Mouse (Mus musculus): ENCODE measurements around the gene Ccdc8. TPM values are rescaled to one million over a fixed set of nuclear protein-coding genes. Genes with fewer than 3 reads are reported as not detected.

Ccdc8 gene
- total and polyA plus RNA-seq, 2 experiments from 2014 or later, result 11.7 to 31.2 TPM

- Histone ChIP-seq H3K4me1 (ENCODE audit: control insufficient read depth, insufficient read depth) (peaks cover 50% of the 10 kb centered on the region), H3K4me3 (ENCODE audit: low read depth, low read length) (no peak overlapping the region), H3K36me3 (replicated peaks; ENCODE audit: control insufficient read depth, insufficient read depth, low read length) (no peaks in the 10 kb centered on the region), H3K27ac (ENCODE audit: low read depth) (peak overlapping the region; percentile 67), H3K4me2 (ENCODE audit: low read depth, low read length) (no peak overlapping the region), H3K9ac (replicated peaks; ENCODE audit: low read depth, low read length) (no peak overlapping the region), H3K9me3 (replicated peaks; ENCODE audit: control insufficient read depth, low read length) (no peaks in the 10 kb centered on the region), H3K27me3 (ENCODE audit: control insufficient read depth, insufficient read depth, low read length) (no peaks in the 10 kb centered on the region)
- no peak for ATAC-seq (ENCODE audit: insufficient read depth, low read depth)
- DNase-seq (ENCODE audit: low spot score), result no peak
- WGBS, result 26% methylated on average over 15 of the region's 15 CpGs
- TF ChIP-seq CTCF (IDR thresholded peaks at IDR 0.05; ENCODE audit: low read depth) (no peak), EP300 (IDR thresholded peaks at IDR 0.05; ENCODE audit: low read depth) (no peak)
Observed at GRCm38 (mm10) chr7:16990006-16990744, 2.3 kb upstream of the Ccdc8 start.

GRCm38 (mm10) chr7:16991681-16992450 is 642 bp upstream of the Ccdc8 start:
- no peak overlapping the region for H3K4me3 ChIP-seq (ENCODE audit: low read depth, low read length)
- H3K27ac ChIP-seq (ENCODE audit: low read depth), result peak overlapping the region; percentile 75

GRCm38 (mm10) chr7:16993651-16994399 is 1.3 kb downstream of the Ccdc8 start:
- Histone ChIP-seq H3K4me3 (ENCODE audit: low read depth, low read length) (peak overlapping the region; percentile 71), H3K27ac (ENCODE audit: low read depth) (peak overlapping the region; percentile 93), H3K9me3 (replicated peaks; ENCODE audit: control insufficient read depth, low read length) (no peaks in the 10 kb centered on the region), H3K9ac (replicated peaks; ENCODE audit: low read depth, low read length) (peak overlapping the region; percentile 79), H3K4me2 (ENCODE audit: low read depth, low read length) (peak overlapping the region; percentile 95), H3K27me3 (ENCODE audit: control insufficient read depth, insufficient read depth, low read length) (no peaks in the 10 kb centered on the region), H3K4me1 (ENCODE audit: control insufficient read depth, insufficient read depth) (peaks cover 47% of the 10 kb centered on the region), H3K36me3 (replicated peaks; ENCODE audit: control insufficient read depth, insufficient read depth, low read length) (peaks cover 16% of the 10 kb centered on the region)
- peak; percentile 95 for ATAC-seq (ENCODE audit: insufficient read depth, low read depth)
- TF ChIP-seq CTCF (IDR thresholded peaks at IDR 0.05; ENCODE audit: low read depth), result no peak
- TF ChIP-seq EP300 (IDR thresholded peaks at IDR 0.05; ENCODE audit: low read depth), result no peak
- peak; percentile 91 for DNase-seq (ENCODE audit: low spot score)
- WGBS, result under 1% methylated on average over 26 of the region's 27 CpGs

More at GRCm38 (mm10) chr7:16991681-16992450, 642 bp upstream of the Ccdc8 start:
- ATAC-seq (ENCODE audit: insufficient read depth, low read depth) (peak; percentile 29; the same call in 1 of the 2 replicates), DNase-seq (ENCODE audit: low spot score) (peak; percentile 59)
- no peak for TF ChIP-seq EP300 (IDR thresholded peaks at IDR 0.05; ENCODE audit: low read depth)
- no peak for TF ChIP-seq CTCF (IDR thresholded peaks at IDR 0.05; ENCODE audit: low read depth)
- no peaks in the 10 kb centered on the region for H3K27me3 ChIP-seq (ENCODE audit: control insufficient read depth, insufficient read depth, low read length)
- H3K36me3 ChIP-seq (replicated peaks; ENCODE audit: control insufficient read depth, insufficient read depth, low read length), result no peaks in the 10 kb centered on the region
- 57% methylated on average over 18 of the region's 18 CpGs for WGBS
- H3K4me2 ChIP-seq (ENCODE audit: low read depth, low read length), result 0 out of 2 replicates have a peak overlapping the region, but pooled peaks have one; percentile 6
- H3K4me1 ChIP-seq (ENCODE audit: control insufficient read depth, insufficient read depth), result peaks cover 62% of the 10 kb centered on the region
- H3K9me3 ChIP-seq (replicated peaks; ENCODE audit: control insufficient read depth, low read length), result no peaks in the 10 kb centered on the region
- H3K9ac ChIP-seq (replicated peaks; ENCODE audit: low read depth, low read length), result 0 out of 2 replicates have a peak overlapping the region, but pooled peaks have one; percentile 8

GRCm38 (mm10) chr7:16994400-16994799 is 1.9 kb downstream of the Ccdc8 start:
- H3K4me2 ChIP-seq (ENCODE audit: low read depth, low read length), result peak overlapping the region; percentile 95
- peaks cover 52% of the 10 kb centered on the region for H3K4me1 ChIP-seq (ENCODE audit: control insufficient read depth, insufficient read depth)
- peak overlapping the region; percentile 93 for H3K27ac ChIP-seq (ENCODE audit: low read depth)
- H3K27me3 ChIP-seq (ENCODE audit: control insufficient read depth, insufficient read depth, low read length), result no peaks in the 10 kb centered on the region
- peaks cover 21% of the 10 kb centered on the region for H3K36me3 ChIP-seq (replicated peaks; ENCODE audit: control insufficient read depth, insufficient read depth, low read length)
- no peak for ATAC-seq (ENCODE audit: insufficient read depth, low read depth)
- TF ChIP-seq EP300 (IDR thresholded peaks at IDR 0.05; ENCODE audit: low read depth) (no peak), CTCF (IDR thresholded peaks at IDR 0.05; ENCODE audit: low read depth) (no peak)
- no peaks in the 10 kb centered on the region for H3K9me3 ChIP-seq (replicated peaks; ENCODE audit: control insufficient read depth, low read length)
- peak overlapping the region; percentile 79 for H3K9ac ChIP-seq (replicated peaks; ENCODE audit: low read depth, low read length)
- H3K4me3 ChIP-seq (ENCODE audit: low read depth, low read length), result peak overlapping the region; percentile 71
- under 1% methylated on average over 20 of the region's 20 CpGs for WGBS
- DNase-seq (ENCODE audit: low spot score), result no peak

- ATAC-seq (ENCODE audit: insufficient read depth, low read depth), result no peak
- 53% methylated on average over 4 of the region's 4 CpGs for WGBS
- Histone ChIP-seq H3K4me3 (ENCODE audit: low read depth, low read length) (peak overlapping the region; percentile 71), H3K27me3 (ENCODE audit: control insufficient read depth, insufficient read depth, low read length) (no peaks in the 10 kb centered on the region), H3K9ac (replicated peaks; ENCODE audit: low read depth, low read length) (peak overlapping the region; percentile 79), H3K4me1 (ENCODE audit: control insufficient read depth, insufficient read depth) (peaks cover 46% of the 10 kb centered on the region), H3K36me3 (replicated peaks; ENCODE audit: control insufficient read depth, insufficient read depth, low read length) (peaks cover 24% of the 10 kb centered on the region), H3K9me3 (replicated peaks; ENCODE audit: control insufficient read depth, low read length) (no peaks in the 10 kb centered on the region), H3K4me2 (ENCODE audit: low read depth, low read length) (peak overlapping the region; percentile 95), H3K27ac (ENCODE audit: low read depth) (no peak overlapping the region)
- no peak for DNase-seq (ENCODE audit: low spot score)
- no peak for TF ChIP-seq CTCF (IDR thresholded peaks at IDR 0.05; ENCODE audit: low read depth)
Observed at GRCm38 (mm10) chr7:16995345-16995744, 2.8 kb downstream of the Ccdc8 start.

All from heart, postnatal 0 days (tissue).